Mouse (Mus musculus): ENCODE measurements around the gene Cmss1.

Gene Cmss1

GRCm38 (mm10) chr16:57336770-57337423 is 269.8 kb downstream of the Cmss1 start:
- no peak for DNase-seq

DNA sequence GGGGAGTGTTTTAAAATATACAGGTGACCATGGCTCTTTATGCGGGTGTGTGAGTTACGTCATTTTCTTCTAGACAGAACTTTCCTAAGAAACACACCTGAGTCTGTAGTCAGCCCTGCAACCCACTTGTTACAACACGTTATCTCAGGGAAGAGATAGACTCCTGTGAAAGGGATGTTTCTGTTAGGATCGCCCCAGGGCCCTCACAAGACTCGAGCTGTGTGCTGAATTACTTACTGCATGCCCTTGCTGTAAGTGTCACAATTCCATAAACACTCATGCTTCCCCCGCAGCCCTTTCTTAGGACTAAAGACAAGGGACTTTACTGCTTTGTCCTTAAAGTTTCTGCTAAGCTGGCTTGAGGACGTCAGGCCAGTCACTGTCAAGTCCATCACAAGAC is 274.4 kb downstream of the Cmss1 start:
- DNase-seq: no peak

GRCm38 (mm10) chr16:57330111-57330510 is 276.6 kb downstream of the Cmss1 start:
- no peak for DNase-seq

DNA sequence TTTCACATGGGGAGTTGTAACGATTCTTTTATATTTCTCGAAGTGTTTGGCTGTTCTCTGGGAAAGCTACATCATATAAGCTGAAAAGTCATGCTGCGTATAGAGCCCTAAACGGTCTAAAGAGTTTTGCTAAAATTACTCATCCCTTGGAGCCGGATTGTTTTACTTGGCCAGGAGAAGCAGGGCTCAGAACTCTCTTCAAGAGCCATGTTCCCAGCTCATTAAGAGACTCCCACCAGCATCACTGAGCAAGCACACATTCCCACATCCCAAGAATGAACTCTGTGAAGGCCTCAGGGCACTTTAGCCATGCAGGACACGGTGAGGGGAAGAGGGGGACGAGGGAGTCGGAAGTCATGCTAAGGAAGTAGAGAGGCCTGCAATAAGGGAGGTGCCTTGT is 277.6 kb downstream of the Cmss1 start:
- no peak for DNase-seq

- no peak for DNase-seq
Measured at GRCm38 (mm10) chr16:57326996-57327395, 279.7 kb downstream of the Cmss1 start.

DNA sequence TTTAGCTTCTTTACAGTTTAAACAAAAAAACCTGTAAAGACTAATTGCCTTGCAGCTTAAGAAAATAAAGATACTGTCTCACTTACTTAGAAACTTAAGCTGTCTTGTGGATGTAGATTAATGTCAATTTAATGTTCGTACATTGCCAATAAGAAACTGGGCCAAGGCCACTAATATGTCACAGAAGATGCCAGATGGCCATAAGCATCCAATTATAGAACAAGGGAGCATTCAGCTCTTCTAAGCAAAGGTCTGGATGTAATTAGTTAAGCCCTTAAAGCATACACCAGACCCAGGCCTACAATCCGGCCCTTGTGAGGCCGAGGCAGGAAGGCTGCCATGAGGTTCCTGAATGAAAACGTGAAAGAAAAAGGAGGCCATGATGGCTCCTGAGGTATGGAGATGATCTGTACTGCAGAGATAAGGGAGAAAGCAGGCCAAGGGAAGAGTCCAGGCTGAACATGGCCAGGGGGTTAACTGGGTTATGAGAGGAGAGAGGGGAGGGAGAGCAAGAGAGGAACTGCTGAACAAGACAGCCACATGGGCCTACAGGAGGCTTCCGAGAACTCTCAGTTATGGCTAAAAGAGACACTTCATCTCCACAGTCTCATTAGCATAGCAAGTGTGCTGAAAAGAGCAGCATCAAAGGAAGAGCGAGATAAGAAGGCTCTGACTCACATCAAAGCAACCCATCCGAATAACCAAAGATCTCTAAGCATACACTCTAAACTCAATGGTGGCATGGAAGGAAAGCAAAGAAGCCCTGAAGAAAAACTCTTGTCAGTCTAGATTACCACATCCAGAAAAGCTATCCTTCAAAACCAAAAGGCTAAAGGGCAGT is 287.2 kb downstream of the Cmss1 start:
- no peak for DNase-seq

DNA sequence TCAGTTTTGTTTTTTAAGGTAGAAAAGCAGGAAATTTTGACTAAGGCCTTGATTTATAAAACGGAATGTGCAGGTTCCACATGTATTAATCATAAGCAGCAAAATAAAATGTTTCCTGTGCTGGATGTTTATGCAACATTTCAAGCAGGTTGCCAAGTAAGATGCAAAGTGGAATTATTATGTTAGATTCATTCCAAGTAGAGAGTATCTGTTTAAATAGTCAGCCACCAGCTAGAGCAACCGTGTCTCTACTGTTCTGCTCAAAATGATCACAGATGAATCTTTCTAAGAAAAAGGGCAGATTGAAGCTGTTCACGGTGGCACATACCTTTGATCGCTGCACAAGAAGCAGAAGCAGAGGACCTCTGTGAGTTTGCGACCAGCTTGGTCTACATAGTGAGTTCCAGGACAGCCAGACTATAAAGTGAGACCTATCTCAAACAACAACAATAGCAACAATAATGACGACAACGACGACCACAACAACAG is 288.0 kb downstream of the Cmss1 start:
- DNase-seq: no peak

- DNase-seq: peak; percentile 52 to 77
Measured at GRCm38 (mm10) chr16:57317882-57318636, 288.6 kb downstream of the Cmss1 start.

DNA sequence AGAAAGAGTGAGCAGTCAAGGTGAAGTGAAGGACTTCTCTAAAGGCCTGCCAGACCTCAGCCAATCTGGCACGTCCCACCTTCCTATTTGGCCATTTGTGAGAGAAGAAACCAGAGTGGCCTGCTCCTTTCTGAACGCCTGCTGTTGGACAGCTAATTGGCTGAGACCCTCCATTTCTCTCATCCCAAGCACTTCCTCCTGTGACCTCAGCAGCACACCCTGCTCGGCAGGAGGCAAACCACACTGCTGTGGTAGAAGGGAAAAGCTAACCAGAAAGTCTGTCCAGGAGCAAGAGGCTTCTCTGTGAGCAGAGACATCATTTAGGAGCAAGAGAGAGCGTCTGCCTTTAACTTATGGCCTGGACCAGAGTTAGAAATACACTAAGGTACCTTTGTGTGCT is 289.5 kb downstream of the Cmss1 start:
- DNase-seq: no peak

GRCm38 (mm10) chr16:57315026-57315425 is 291.6 kb downstream of the Cmss1 start:
- peak in 1 of 2 experiments; percentile 55 for DNase-seq

- DNase-seq: no peak
Measured at GRCm38 (mm10) chr16:57314236-57314635, 292.4 kb downstream of the Cmss1 start.

GRCm38 (mm10) chr16:57313487-57313886 is 293.2 kb downstream of the Cmss1 start:
- no peak for DNase-seq

DNA sequence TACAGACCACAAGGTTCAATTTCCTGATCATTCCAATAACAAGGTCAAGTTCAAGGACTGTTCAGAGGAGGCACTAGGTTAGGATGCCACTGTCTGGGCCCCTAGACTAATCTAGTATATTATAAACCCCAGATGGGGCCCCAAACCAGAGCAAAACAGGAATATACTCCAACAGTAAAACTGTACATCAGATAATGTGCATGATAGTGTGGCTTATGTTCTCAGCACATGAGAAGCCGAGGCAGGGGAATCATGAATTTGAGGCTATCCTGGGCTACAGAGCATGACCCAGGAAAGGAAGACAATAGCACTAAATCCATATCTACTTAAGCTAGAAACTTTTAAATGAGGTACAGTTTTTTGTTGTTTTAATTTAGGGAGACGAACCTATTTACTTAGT is 294.5 kb downstream of the Cmss1 start:
- no peak for DNase-seq

DNA sequence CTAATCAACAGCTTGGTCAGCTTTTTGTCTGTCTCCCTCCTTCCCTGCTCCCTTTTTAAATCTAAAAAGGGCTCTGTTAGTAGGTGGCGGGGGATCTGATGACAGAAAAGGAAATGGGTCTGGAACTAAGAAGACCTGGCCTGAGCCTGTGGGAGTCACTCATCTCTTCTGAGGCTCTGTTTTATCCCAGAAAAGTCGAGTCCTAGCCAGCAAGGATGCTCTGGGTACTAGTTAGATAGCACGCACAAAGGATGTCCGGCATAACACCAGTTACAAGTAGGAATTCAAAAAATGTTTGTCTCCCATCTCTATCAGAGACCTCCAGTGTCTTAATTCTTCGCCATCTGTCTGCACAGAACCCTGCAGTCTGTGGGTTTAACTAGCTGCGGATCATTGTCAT is 301.2 kb downstream of the Cmss1 start:
- DNase-seq: no peak

- no peak for DNase-seq
Measured at GRCm38 (mm10) chr16:57303716-57304115, 302.9 kb downstream of the Cmss1 start.

DNA sequence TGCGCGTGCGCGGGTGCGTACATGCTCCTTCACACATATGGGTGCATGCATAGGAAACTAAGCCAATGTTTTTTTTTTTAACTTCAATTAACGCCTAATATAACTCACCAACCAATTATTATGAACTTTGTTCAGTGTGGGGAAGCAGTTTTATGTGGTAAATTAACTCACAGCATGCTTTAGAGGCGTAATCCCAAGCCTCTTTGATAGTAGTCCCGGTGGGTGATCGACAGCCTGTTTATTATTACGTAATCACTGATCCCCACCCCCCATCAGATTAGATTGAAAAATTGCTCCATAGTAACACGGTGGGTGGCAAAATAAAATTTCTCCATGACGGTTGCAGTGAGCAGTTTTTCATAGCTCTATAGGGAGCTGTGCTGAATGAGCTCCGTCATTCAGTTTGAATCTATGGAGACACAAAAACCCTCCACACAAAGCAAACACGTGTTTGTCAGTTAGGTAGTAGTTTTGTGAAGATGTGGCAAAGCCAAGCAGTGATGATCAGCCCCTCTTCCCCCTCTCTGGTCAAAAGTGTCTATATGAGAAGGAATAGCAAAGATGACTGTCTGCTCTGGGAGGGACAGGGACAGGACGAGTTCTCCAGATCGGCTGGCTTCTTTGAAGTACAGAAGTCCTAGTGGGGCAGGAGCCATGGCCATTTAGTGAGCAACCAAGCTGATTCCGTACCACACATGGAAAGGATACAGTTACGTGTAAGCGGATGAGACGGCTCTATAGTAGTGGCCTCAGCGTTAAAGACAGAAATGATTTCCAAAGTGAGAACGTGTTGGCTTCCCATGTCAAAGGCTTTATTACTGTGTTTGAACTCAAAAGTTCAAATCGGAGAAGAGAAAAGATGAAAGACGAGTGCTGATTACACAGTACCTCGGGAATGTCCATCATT is 303.6 kb downstream of the Cmss1 start:
- no peak for DNase-seq

- no peak for DNase-seq
Measured at GRCm38 (mm10) chr16:57301512-57302115, 305.1 kb downstream of the Cmss1 start.

GRCm38 (mm10) chr16:57295216-57295934 is 311.3 kb downstream of the Cmss1 start:
- DNase-seq: no peak

DNA sequence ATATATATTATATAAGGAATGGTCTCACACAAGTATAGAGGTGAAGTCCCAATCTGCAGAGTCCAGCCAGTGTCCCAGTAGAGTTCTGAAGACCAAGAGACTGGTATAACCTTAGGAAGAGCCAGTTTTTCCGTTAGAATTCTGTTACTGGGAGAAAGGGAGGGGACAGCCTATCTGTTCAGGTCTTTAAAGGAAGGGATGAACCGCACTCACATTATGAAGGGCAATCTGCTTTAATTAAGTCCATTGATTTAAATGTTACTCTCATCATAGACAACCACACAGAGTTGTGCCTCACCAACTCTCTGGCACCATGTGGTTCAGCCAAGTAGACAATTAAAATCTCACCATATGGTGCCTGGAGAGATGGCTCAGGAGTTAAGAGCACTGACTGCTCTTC is 313.9 kb downstream of the Cmss1 start, which contains the start of gene Tmem30c:
Gene Tmem30c (minus strand): TSS at position 101 of the 400 bp plus-strand sequence.
- no peak for DNase-seq

DNA sequence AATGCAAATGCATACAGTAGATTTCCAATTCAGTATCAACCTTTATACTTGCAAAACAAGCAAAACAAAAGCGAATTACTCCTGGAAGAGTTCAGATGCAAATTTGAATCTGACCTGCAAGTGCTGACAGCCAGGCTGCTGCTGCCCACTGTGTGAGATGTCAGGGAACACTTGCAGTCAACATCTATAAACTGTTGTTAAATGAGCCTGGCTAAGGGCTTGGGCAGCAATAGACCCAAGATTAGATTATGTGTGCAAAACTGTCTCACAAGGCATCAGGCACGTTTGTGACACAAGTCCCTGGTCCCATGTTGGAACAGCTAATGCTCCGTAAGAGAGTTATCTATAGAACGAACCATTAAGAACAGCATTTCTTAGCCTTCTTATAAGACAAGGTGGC is 314.4 kb downstream of the Cmss1 start:
- DNase-seq: no peak

GRCm38 (mm10) chr16:57291696-57292095 is 315.0 kb downstream of the Cmss1 start:
- DNase-seq: no peak
